Mouse (Mus musculus) ES-Bruce4 (cell line): ENCODE data around the gene Ikzf1. TPM values are rescaled to one million over a fixed set of nuclear protein-coding genes. Genes with fewer than 3 reads are reported as not detected.

Source experiments
- H3K27ac ChIP-seq: 2 replicates; pipeline ENCODE4 v1.5.1; 2012; ENCODE audit warnings: low read length, inconsistent platforms; ENCODE audit not compliant: insufficient read depth
- H3K27me3 ChIP-seq: 2 replicates; pipeline ENCODE4 v1.6.1; 2012; ENCODE audit warnings: mild to moderate bottlenecking, low read length, inconsistent platforms; ENCODE audit not compliant: control insufficient read depth, poor library complexity, insufficient read depth, severe bottlenecking
- H3K36me3 ChIP-seq: 2 replicates; pipeline ENCODE4 v1.6.1; 2012; ENCODE audit warnings: inconsistent platforms, mild to moderate bottlenecking, low read length, moderate library complexity; ENCODE audit not compliant: control insufficient read depth, poor library complexity, insufficient read depth, severe bottlenecking
- H3K4me1 ChIP-seq: one replicate; pipeline ENCODE4 v1.8.1; 2011; ENCODE audit warnings: low read length; ENCODE audit not compliant: control insufficient read depth, insufficient read depth
- H3K4me3 ChIP-seq: 2 replicates; pipeline ENCODE4 v1.5.1; 2011; ENCODE audit warnings: low read depth, mild to moderate bottlenecking, low read length
- H3K9ac ChIP-seq: 2 replicates; pipeline ENCODE4 v1.6.1; 2012; ENCODE audit warnings: low read depth, mild to moderate bottlenecking, inconsistent platforms; ENCODE audit not compliant: poor library complexity, severe bottlenecking
- H3K9me3 ChIP-seq: replicated peaks from 2 replicates; pipeline ENCODE4 v1.6.1; 2012; ENCODE audit warnings: mild to moderate bottlenecking, low read length, inconsistent platforms; ENCODE audit not compliant: control insufficient read depth, poor library complexity, insufficient read depth, severe bottlenecking
- CTCF ChIP-seq: IDR thresholded peaks from one replicate; pipeline ENCODE4 v1.8.1; 2011; ENCODE audit warnings: low read depth, low read length
- EP300 ChIP-seq: IDR thresholded peaks from 2 replicates; pipeline ENCODE4 v1.6.1; 2011; ENCODE audit warnings: low read depth, low read length; ENCODE audit not compliant: insufficient read depth
- POLR2A ChIP-seq: IDR thresholded peaks from one replicate; pipeline ENCODE4 v1.8.1; 2011; ENCODE audit warnings: low read length; ENCODE audit not compliant: insufficient read depth
- polyA plus RNA-seq: library from polyadenylated mRNA; stranded (reverse); fragments of >200 nt; gene quantifications from 2 replicates; pipeline ENCODE4 v1.2.4, GENCODE M21; 2011; ENCODE audit warnings: low read depth; ENCODE audit not compliant: missing spikeins, insufficient read depth, insufficient read length

Gene Ikzf1
- polyA plus RNA-seq, 1 experiment, result 0.67 TPM

- Histone ChIP-seq H3K9ac (no peak overlapping the region), H3K27ac (no peak overlapping the region), H3K4me1 (no peaks in the 10 kb centered on the region), H3K27me3 (no peaks in the 10 kb centered on the region), H3K36me3 (no peaks in the 10 kb centered on the region), H3K4me3 (no peak overlapping the region), H3K9me3 (peaks cover 11% of the 10 kb centered on the region)
- TF ChIP-seq EP300 (no peak), POLR2A (no peak), CTCF (no peak)
These were observed 66.3 kb downstream of the Ikzf1 start for GRCm38 (mm10) chr11:11751091-11751490.

GRCm38 (mm10) chr11:11752859-11753258, 68.1 kb downstream of the Ikzf1 start:
- no peaks in the 10 kb centered on the region for H3K27me3 ChIP-seq
- H3K4me1 ChIP-seq, result no peaks in the 10 kb centered on the region
- no peaks in the 10 kb centered on the region for H3K9me3 ChIP-seq
- H3K4me3 ChIP-seq, result no peak overlapping the region
- TF ChIP-seq CTCF, result no peak
- no peak for TF ChIP-seq EP300
- no peak for TF ChIP-seq POLR2A
- no peaks in the 10 kb centered on the region for H3K36me3 ChIP-seq
- no peak overlapping the region for H3K9ac ChIP-seq
- H3K27ac ChIP-seq, result no peak overlapping the region

GRCm38 (mm10) chr11:11758121-11758520, 73.3 kb downstream of the Ikzf1 start:
- Histone ChIP-seq H3K27ac (no peak overlapping the region), H3K36me3 (no peaks in the 10 kb centered on the region), H3K4me1 (no peaks in the 10 kb centered on the region), H3K27me3 (no peaks in the 10 kb centered on the region), H3K4me3 (no peak overlapping the region), H3K9me3 (no peaks in the 10 kb centered on the region), H3K9ac (no peak overlapping the region)
- TF ChIP-seq EP300 (no peak), CTCF (no peak)

GRCm38 (mm10) chr11:11758883-11759282, 74.1 kb downstream of the Ikzf1 start:
- no peaks in the 10 kb centered on the region for H3K9me3 ChIP-seq
- H3K27ac ChIP-seq, result no peak overlapping the region
- no peaks in the 10 kb centered on the region for H3K4me1 ChIP-seq
- no peaks in the 10 kb centered on the region for H3K27me3 ChIP-seq
- H3K36me3 ChIP-seq, result no peaks in the 10 kb centered on the region
- TF ChIP-seq POLR2A (no peak), CTCF (no peak), EP300 (no peak)
- H3K9ac ChIP-seq, result no peak overlapping the region
- H3K4me3 ChIP-seq, result no peak overlapping the region

DNA sequence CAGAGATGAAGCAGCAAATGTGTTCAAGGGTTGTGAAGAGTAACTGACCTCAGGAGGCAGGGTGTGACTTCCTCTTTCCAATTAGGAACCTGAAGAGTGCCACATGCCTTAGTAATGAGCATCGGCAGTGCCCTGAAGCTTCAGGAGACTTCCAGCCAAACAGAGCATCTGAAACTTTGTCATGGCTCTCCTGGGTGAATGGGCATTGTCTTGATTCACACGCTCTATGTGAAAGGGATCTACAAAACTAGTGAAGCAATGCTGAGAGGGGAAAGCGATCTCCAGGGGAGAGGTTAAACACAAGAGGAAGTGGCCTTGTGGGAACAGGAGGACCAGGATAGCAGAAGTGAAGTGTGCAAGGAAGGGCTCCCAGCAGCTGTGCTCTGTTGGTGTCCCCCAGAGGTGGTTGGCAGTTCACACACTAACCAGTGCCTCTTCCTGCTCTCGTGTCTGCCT, 78.4 kb downstream of the Ikzf1 start:
- Histone ChIP-seq H3K9ac (no peak overlapping the region), H3K27ac (no peak overlapping the region), H3K4me1 (no peaks in the 10 kb centered on the region), H3K9me3 (peaks cover 3% of the 10 kb centered on the region; the same call in 1 of the 2 replicates), H3K27me3 (no peaks in the 10 kb centered on the region), H3K4me3 (no peak overlapping the region), H3K36me3 (no peaks in the 10 kb centered on the region)
- no peak for TF ChIP-seq EP300
- no peak for TF ChIP-seq POLR2A
- TF ChIP-seq CTCF, result no peak

DNA sequence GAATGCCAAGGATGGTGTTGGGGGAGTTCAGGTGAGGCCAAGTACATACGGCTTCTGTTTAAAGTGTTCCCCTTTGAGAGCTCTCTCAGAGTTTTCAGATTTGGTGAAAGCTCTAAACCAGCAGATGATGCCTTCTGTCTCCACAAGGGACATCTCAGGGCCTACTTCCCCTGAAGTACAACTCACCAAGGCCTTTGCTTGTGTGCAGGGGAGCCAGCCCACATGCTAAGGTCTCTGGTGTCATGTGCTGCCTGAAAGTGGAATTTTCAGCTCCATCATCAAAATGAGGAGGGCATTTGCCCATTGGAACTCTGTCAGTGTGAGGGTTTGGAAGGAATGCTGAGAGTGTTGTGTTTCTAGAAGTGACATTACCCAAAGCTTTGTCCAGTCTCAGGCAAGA, 80.6 kb downstream of the Ikzf1 start:
- H3K4me3 ChIP-seq, result no peak overlapping the region
- TF ChIP-seq POLR2A (no peak), EP300 (no peak), CTCF (no peak)

More for the DNA sequence above, 80.6 kb downstream of the Ikzf1 start:
- Histone ChIP-seq H3K9me3 (peaks cover 3% of the 10 kb centered on the region; the same call in 1 of the 2 replicates), H3K27me3 (peaks cover 3% of the 10 kb centered on the region; the same call in 1 of the 2 replicates), H3K36me3 (no peaks in the 10 kb centered on the region), H3K4me1 (no peaks in the 10 kb centered on the region), H3K27ac (no peak overlapping the region), H3K9ac (no peak overlapping the region)
